Mouse (Mus musculus) heart, adult 2 months (tissue): ENCODE measurements at regions not wholly inside any gene's neighbourhood (a gene's known extent, or its start where the extent isn't known, plus 50 kb on each side); places are given as distances from the start of the nearest gene placed in this dataset.
"Not testable (repeated sequence)": the region's sequence is repeated elsewhere in the genome, so short reads cannot be mapped to it uniquely, and the experiment has no call there.

Experiments
- DNase-seq, 2 experiments: peaks; one replicate each; pipeline ENCODE4 v3.0.0; 2021
- H3K27ac ChIP-seq: fragments of 200-600 bp; 2 replicates; pipeline ENCODE4 v1.8.1; 2022
- H3K27me3 ChIP-seq: fragments of 200-500 bp; 2 replicates; pipeline ENCODE4 v1.6.1; 2012; ENCODE audit warnings: mild to moderate bottlenecking, low read length, inconsistent platforms, mixed read lengths; ENCODE audit not compliant: control insufficient read depth, insufficient read depth
- H3K36me3 ChIP-seq: fragments of 200-500 bp; 2 replicates; pipeline ENCODE4 v1.6.1; 2012; ENCODE audit warnings: low read length, inconsistent platforms; ENCODE audit not compliant: control insufficient read depth, insufficient read depth
- H3K4me1 ChIP-seq: fragments of 200-500 bp; 2 replicates; pipeline ENCODE4 v1.6.1; 2011; ENCODE audit warnings: low read length; ENCODE audit not compliant: control insufficient read depth, insufficient read depth
- H3K4me3 ChIP-seq: fragments of 200-600 bp; 2 replicates; pipeline ENCODE4 v1.8.1; 2022
- H3K79me2 ChIP-seq: fragments of 200-500 bp; replicated peaks from 2 replicates; pipeline ENCODE4 v1.6.1; 2012; ENCODE audit warnings: mild to moderate bottlenecking, inconsistent platforms, low read length, moderate library complexity, mixed read lengths; ENCODE audit not compliant: control insufficient read depth, insufficient read depth
- H3K9ac ChIP-seq: fragments of 200-500 bp; 2 replicates; pipeline ENCODE4 v1.6.1; 2012; ENCODE audit warnings: low read depth, mild to moderate bottlenecking, control low read depth, inconsistent platforms, low read length, mixed read lengths
- CTCF ChIP-seq: fragments of 200-600 bp; IDR thresholded peaks from 2 replicates; pipeline ENCODE4 v1.8.1; 2022; ENCODE audit warnings: antibody characterized with exemption, mild to moderate bottlenecking, moderate library complexity
- EP300 ChIP-seq: fragments of 200-500 bp; IDR thresholded peaks from 2 replicates; pipeline ENCODE4 v1.6.1; 2011; ENCODE audit warnings: low read depth, low read length, control low read depth; ENCODE audit not compliant: insufficient read depth
- POLR2A ChIP-seq: fragments of 200-500 bp; IDR thresholded peaks from 2 replicates; pipeline ENCODE4 v1.6.1; 2011; ENCODE audit warnings: mild to moderate bottlenecking, low read depth, low read length, control low read depth; ENCODE audit not compliant: insufficient read depth
- WGBS: fragments of 180-500 bp; shearing (Covaris S2); methylation state at CpG from one replicate; pipeline ENCODE4 v1.1.7; 2018; 5-methylcytosine and 5-hydroxymethylcytosine counted together
- intact Hi-C: fragments of 180-260 bp; cut with DNase I; formaldehyde crosslinking; loops from one replicate; pipeline ENCODE4 v1.15.1; 2025

GRCm38 (mm10) chr13:85988633-85989032, 58.1 kb downstream of the Cox7c start:
- Histone ChIP-seq H3K79me2 (no peaks in the 10 kb centered on the region), H3K9ac (no peak overlapping the region), H3K4me3 (no peak overlapping the region), H3K27ac (no peak overlapping the region), H3K27me3 (no peaks in the 10 kb centered on the region), H3K4me1 (no peaks in the 10 kb centered on the region), H3K36me3 (no peaks in the 10 kb centered on the region)
- no peak for TF ChIP-seq POLR2A
- TF ChIP-seq CTCF, result peak; percentile 51
- intact Hi-C loops, result no loop called here
- no peak for DNase-seq

- H3K36me3 ChIP-seq, result no peaks in the 10 kb centered on the region
- no peaks in the 10 kb centered on the region for H3K79me2 ChIP-seq
- no peaks in the 10 kb centered on the region for H3K4me1 ChIP-seq
- no peak for TF ChIP-seq CTCF
- TF ChIP-seq EP300, result no peak
- TF ChIP-seq POLR2A, result no peak
- H3K4me3 ChIP-seq, result no peak overlapping the region
- no peak for DNase-seq
- H3K27me3 ChIP-seq, result no peaks in the 10 kb centered on the region
- WGBS, result 51% methylated on average over 1 of the region's 1 CpGs
- intact Hi-C loops, result no loop called here
- H3K27ac ChIP-seq, result no peak overlapping the region
- H3K9ac ChIP-seq, result no peak overlapping the region
Measured at GRCm38 (mm10) chr13:85982089-85982488, 64.6 kb downstream of the Cox7c start.

DNA sequence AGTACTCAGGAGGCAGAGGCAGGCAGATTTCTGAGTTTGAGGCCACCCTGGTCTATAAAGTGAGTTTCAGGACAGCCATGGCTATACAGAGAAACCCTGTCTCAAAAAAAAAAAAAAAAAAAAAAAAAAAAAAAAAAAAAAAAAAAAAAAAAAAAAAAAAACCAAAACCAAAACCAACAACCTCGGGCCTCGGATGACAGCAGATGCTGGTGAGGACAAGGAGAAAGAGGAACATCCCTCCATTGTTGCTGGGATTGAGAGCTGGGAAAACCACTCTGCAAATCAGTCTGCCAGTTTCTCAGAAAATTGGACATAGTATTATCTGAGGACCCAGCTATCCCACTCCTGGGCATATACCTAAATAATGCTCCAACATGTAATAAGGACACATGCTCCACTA, 82.7 kb downstream of the Cox7c start:
- H3K27ac ChIP-seq, H3K79me2 ChIP-seq, H3K36me3 ChIP-seq, intact Hi-C loops, H3K4me3 ChIP-seq, H3K9ac ChIP-seq, DNase-seq, H3K4me1 ChIP-seq, H3K27me3 ChIP-seq: not testable (repeated sequence)
- 53% methylated on average over 2 of the region's 2 CpGs for WGBS

DNA sequence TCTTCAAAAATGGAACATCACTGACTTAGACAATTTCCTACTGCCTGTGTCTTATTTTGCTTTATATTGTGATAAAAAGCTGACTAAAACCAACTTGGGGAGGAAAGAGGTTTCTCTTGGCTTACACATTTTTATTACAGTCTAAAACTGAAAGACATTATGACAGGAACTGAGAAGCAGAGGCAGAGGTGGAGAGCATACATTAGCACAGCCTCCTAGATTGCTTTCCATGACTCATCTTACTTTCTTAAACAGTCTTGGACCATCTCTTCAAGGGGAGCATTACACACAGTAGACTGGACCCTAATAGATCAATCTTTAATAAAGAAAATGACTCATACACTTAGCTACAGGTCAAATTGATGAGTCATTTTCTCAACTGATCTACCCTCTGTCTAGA, 91.4 kb downstream of the Cox7c start:
- intact Hi-C loops, result no loop called here
- H3K79me2 ChIP-seq, result no peaks in the 10 kb centered on the region
- H3K27me3 ChIP-seq, result no peaks in the 10 kb centered on the region
- H3K4me1 ChIP-seq, result no peaks in the 10 kb centered on the region
- H3K36me3 ChIP-seq, result no peaks in the 10 kb centered on the region
- H3K27ac ChIP-seq, result no peak overlapping the region
- no peak overlapping the region for H3K9ac ChIP-seq
- TF ChIP-seq CTCF (no peak), POLR2A (no peak), EP300 (no peak)
- DNase-seq, result no peak
- H3K4me3 ChIP-seq, result no peak overlapping the region

DNA sequence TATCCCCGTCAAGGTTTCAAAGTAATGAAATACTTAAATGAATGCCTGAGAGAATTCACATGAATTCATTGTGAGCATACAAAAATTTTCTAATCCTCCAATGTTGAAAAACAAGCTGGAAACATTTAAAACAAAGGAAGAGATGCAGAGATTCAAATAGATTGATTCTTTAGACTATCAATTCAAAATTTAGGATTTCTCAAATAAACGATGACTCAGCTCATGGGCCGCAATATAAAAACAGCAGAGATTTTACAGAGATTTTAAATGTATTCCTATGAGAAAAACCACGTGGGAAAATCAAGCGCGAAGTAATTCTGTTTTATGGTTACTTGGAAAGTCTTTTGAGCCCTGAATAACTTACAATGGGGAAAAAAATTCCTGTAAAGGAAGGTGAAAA, 93.8 kb downstream of the Cox7c start:
- 80% methylated on average over 6 of the region's 6 CpGs for WGBS
- Histone ChIP-seq H3K4me3 (no peak overlapping the region), H3K36me3 (no peaks in the 10 kb centered on the region), H3K9ac (no peak overlapping the region), H3K79me2 (no peaks in the 10 kb centered on the region), H3K4me1 (no peaks in the 10 kb centered on the region), H3K27ac (no peak overlapping the region), H3K27me3 (no peaks in the 10 kb centered on the region)
- TF ChIP-seq POLR2A, result no peak
- TF ChIP-seq CTCF, result no peak
- intact Hi-C loops, result no loop called here
- no peak for DNase-seq

DNA sequence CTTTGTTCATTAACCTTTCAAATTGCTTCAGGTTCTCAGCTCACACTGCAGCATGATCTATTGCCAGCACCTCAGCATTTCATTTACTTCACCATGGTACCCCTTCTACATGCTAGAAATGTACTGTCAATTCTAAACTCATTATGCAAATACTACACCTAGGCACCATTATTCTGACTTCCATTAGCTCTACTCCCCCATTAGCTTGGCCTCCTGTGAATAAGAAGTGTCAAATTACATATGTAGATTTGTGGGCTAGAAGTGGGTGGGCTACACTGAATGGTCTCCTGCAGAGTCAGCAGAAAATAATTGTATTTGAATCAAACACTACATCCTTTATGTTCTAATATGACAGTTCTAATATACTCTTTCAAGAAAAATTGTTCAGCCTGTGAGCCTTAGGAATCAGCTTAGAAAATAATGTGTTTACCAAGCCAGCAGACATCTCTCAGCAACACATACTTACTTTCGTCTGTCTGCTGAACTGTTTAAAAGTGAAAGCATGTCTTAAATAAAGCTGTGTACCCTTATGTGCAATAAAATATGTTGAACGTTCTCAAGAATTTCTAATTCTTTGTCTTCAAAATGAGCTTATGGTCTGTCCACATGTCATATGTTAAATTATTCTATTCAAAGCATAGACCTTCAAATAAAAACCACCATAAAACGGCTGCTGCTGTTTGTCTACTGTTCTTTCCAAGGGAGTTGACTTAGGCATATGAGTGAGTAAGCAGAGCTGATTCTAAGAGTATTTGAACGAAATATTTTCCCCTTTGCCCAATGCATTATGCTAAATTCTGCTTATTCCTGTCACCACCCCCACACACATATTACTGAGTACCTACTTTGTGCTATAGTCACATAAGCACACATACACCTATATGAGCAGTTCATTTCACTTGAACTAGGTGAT, 119.6 kb downstream of the Cox7c start:
- no peaks in the 10 kb centered on the region for H3K27me3 ChIP-seq
- intact Hi-C loops, result no loop called here
- no peak for DNase-seq
- no peak for TF ChIP-seq CTCF
- no peak for TF ChIP-seq EP300
- TF ChIP-seq POLR2A, result no peak
- H3K9ac ChIP-seq, result no peak overlapping the region
- H3K36me3 ChIP-seq, result no peaks in the 10 kb centered on the region
- H3K79me2 ChIP-seq, result no peaks in the 10 kb centered on the region
- no peak overlapping the region for H3K27ac ChIP-seq
- H3K4me1 ChIP-seq, result no peaks in the 10 kb centered on the region
- WGBS, result 60% methylated on average over 4 of the region's 4 CpGs
- H3K4me3 ChIP-seq, result no peak overlapping the region
